Mouse (Mus musculus): ENCODE measurements around the gene Ap5z1.

The Ap5z1 gene

DNA sequence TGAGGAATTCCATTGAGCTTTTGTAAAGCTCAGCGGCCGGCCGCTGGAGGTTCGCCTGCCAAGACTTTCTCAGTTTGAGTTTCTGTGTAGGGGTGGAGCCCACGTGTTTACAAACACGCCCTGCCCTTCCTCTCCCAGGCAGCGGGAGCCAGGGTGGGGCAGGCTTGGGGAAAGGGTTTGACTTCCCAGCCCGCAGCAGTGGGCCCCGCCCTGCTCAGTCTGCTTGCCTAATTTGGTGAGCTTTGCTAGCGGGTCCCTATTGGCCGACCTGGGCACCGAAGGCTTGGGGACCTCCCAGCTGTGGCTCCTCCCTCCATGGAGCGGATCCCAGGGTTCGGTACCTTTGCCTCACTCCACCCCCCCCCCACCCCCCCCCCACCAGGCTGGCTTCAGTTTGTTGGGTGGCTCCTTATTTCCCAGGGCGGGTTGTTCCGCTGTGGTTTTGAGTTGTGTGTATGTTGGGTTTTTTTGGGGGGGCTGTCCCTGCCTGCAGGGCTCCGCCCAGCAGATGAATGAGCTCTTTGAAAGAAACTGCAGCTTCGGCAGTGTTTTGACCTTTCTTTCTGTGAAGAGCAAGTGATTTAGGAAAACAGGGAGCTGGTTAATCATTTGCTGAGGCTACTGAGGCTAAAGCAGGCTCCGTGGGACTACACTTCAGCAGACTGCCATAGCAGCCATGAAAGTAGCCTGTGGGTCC, 23.1 kb upstream of the Ap5z1 start:
- no peak for DNase-seq

DNA sequence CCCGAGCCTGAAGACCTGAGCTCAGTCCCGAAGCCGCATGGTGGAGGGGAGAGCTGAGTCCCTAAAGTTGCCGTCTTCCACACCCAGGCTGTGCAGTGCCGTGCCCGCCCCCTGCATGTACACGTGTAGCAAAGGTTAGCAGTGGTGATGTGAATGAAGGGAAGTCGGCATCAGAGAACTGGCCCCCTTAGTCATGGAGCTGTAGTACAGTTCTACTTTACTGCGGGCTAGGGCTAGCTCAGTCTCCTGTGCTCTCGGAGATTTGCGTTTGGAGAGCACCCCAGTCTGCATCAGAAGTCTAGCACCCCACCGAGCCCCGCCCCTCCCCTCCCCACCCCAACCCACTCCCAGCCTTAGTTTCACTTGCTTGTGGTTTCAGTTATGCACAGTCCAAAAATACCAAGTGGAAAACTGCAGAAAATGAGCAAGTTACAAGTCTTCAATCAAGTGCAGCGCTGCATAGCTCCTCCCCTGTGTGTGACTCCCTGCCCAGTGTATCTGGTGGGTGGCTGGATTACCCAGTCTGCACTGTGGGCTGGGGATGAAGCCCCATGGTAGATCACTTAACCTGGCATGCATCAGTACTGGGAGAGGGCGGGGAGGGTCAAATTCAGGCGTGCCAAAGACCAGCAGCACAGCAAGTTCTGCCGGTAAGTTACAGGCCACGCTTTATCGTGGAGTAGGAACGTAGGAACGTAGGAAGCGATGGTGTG, 22.3 kb upstream of the Ap5z1 start:
- DNase-seq, result no peak

DNA sequence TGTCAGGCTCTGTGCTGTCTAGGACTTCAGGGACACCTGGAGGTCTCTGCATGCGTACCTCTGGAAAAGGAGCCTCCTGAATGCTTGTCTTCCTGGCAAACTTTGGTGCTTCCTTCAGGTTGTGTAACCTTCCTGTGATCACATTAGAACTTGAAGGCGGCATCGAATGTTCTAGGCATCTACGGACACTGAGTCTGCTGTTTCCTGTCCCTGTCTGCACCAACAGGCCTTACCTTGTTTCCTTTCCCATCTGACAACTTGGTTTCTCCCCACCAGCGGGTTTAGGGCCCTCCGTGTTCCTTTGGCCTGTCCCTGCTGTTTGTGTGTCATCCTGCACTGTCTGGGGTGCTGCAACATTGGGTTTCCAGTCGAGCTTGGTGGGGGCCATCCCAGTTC, 21.7 kb upstream of the Ap5z1 start:
- DNase-seq, result no peak

DNA sequence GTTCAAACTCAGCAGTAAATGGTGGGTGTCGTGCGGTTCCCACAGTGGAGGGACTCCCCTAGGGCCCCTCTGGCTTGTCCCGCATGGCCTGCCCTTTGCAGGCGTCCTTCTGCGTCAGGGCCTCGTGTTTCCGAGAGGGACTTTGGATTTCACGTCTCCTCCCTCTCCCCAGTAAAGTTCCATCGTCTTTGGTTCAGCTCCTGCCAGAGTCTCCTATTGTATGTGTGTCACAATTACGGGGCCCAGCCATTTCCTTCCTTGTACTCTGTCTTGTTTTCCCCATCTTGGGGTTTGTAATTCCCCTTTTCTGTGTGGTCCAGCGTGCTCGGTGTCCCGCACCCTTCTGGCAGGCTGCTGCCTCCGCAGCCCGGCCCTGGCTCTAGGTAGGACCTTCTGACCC, 20.2 kb upstream of the Ap5z1 start:
- DNase-seq, result no peak

DNA sequence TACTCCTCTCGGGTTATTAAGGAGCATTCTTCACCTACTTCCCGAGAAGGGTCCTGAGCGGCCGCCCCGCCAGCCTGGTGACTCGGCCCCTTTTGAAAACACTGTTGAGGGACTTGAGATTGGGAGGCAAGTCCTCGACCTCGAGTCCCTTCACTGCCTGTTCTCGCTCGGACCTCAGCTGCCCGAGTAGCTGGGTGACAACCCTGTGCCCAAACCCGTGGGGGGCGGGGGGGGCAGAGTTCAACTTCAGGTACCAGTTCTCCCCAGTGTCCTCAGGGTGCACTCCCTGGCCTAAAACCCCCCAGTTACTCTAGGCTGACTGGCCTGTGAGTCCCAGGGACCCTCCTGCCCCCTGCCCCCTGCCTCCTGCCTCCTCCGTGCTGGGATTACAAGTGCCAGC, 19.8 kb upstream of the Ap5z1 start:
- DNase-seq, result no peak

DNA sequence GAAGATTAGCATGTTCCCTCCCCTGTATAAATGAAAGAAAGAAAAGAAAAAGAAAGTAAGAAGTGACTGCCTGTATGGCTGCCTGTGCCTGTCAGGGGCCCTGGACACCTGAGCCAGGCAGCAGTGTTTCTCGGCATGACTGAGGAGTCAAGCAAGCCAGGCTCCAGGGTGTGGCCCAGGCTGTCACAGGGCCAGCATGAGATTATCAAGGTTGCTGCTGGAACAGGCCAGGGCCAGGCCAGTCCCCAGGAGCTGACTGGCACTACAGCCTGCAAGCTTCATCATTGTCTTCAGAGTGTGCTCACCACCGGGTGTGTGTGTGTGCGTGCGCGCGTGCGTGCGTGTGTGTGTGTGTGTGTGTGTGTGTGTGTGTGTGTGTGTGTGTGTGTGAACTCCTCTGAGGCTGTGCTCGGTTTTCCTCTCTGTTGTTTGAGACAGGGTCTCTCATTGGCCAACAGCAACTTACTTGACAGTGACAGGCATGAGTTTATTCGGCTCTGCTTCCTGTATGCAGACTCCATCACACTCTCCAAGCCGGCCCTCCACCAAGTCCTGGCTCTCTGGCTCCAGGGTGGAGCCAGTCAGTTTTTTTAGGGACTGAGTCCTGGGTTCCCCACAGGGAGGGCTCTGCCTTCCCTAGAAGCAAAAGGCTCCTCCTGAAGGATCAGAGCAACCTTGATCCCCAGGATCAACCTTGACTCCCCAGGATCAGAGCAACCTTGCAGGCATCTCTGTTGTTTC, 18.8 kb upstream of the Ap5z1 start:
- DNase-seq, result no peak

GRCm38 (mm10) chr5:142445709-142446108, 18.0 kb upstream of the Ap5z1 start:
- DNase-seq, result no peak

DNA sequence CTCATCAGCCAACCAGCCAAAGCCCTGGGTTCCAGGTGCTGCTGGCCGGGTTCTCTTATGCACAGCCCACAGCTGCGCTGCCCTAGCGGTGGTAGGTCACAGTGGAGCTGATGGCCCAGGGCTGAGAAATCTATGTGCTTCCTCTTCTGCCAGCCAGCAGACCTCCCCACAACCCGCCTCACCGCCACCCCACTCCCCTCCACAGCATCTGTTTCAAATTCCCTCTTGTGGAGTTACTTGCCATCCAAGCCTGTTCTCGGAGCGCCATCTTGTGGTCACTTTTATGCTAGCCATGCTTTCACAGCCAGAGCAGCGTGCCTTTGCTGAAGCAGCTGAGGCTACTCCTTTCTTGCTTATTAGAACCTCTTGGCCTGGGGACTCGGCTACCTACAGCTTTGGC, 15.7 kb upstream of the Ap5z1 start:
- DNase-seq, result peak; percentile 86

- no peak for DNase-seq
These were observed 15.1 kb upstream of the Ap5z1 start for GRCm38 (mm10) chr5:142448623-142449022.

DNA sequence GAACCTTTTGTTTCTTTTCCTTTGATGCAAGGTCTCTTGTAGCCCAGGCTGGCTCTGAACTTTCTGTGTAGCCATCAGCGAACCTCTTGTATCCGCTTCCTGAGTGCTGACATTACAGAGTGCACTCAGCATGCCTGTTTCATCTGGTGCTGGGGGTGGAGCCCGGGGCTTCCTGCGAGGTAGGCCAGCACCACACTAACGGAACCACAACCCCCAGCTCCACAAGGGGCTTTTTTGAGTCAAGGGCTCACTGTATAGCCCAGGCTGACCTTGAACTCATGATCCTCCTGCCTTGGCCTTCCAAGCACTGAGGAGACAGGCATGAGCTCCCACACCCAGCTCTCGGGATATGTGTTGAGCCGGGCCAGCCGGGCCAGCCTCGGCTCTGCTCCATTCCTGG, 12.9 kb upstream of the Ap5z1 start:
- DNase-seq, result no peak

- DNase-seq, result no peak
These were observed 12.0 kb upstream of the Ap5z1 start for GRCm38 (mm10) chr5:142451759-142452158.

- no peak for DNase-seq
These were observed 10.0 kb upstream of the Ap5z1 start for GRCm38 (mm10) chr5:142453742-142454141.

- no peak for DNase-seq
These were observed 7.4 kb upstream of the Ap5z1 start for GRCm38 (mm10) chr5:142456318-142456717.

DNA sequence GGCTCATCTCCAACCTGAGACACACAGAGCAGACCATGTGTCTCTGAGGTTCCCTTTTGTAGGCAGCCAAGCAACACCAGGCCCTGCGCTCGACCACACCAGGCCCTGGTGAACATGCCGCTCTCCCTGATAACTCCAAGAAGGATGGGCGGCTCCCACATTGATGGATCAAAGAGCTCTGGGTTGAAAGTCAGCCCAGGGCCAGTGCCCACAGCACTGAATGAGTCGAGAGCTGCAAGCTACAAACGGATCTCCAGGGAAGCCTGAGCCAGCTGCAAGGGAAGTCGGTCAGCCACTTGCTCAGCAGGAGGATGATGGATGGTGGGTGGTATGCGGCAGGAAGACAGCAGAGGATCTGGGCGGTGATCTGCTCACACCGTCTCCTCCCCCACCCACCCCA, 6.4 kb upstream of the Ap5z1 start:
- DNase-seq, result no peak

GRCm38 (mm10) chr5:142458791-142459557, 4.8 kb upstream of the Ap5z1 start:
- no peak for DNase-seq

GRCm38 (mm10) chr5:142459834-142460233, 3.9 kb upstream of the Ap5z1 start:
- DNase-seq, result no peak

- DNase-seq, result no peak
These were observed 1.7 kb upstream of the Ap5z1 start for GRCm38 (mm10) chr5:142461942-142462640.

- no peak for DNase-seq
These were observed 1.1 kb upstream of the Ap5z1 start for GRCm38 (mm10) chr5:142462641-142462948.

DNA sequence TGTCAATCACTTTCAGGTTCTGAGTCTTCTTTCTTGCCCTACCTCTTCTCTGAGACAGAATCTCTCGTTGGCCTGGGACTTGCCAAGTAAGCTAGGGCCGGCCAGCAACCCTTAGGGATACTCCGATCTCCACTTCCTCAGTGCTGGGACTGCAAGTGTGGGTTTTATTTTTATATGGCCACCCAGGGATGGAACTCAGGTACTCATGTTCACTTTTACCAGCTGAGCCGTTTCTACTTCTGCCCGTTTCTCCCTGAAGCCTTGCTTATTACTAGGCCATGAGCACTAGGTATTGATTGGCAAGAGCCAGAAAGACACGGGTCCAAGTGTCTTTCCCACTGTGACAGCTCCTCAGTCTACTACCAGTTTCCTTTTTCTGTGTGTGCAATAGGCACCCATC, 733 bp upstream of the Ap5z1 start:
- DNase-seq, result no peak

DNA sequence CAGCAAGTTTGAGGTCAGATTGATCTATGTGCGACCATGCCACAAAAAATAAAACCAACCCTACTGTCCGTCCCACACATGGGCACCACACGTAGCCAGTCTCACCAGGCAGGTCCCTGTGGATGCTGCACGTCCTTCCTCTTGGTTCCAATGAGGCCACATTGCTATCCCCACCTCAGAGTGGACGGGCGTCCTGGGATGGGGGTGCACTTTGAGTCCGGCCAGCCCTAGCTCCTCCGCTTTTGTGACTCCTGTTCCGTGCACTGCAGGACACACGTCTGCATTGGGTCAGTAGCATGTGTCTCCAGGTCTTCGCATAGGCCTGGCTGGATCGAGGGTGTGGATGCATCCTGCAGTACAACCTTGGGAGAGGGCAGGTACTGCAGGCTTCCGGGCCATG, 4.6 kb downstream of the Ap5z1 start:
- DNase-seq, result no peak

- no peak for DNase-seq
These were observed 6.1 kb downstream of the Ap5z1 start for GRCm38 (mm10) chr5:142469796-142470195.

GRCm38 (mm10) chr5:142473696-142474095, 10.0 kb downstream of the Ap5z1 start:
- no peak for DNase-seq

GRCm38 (mm10) chr5:142475669-142476068, 11.9 kb downstream of the Ap5z1 start:
- DNase-seq, result no peak

Measured in cerebellum, adult 9-10 months (tissue).